Mouse (Mus musculus): ENCODE data around the gene A930004D18Rik.

The A930004D18Rik gene

DNA sequence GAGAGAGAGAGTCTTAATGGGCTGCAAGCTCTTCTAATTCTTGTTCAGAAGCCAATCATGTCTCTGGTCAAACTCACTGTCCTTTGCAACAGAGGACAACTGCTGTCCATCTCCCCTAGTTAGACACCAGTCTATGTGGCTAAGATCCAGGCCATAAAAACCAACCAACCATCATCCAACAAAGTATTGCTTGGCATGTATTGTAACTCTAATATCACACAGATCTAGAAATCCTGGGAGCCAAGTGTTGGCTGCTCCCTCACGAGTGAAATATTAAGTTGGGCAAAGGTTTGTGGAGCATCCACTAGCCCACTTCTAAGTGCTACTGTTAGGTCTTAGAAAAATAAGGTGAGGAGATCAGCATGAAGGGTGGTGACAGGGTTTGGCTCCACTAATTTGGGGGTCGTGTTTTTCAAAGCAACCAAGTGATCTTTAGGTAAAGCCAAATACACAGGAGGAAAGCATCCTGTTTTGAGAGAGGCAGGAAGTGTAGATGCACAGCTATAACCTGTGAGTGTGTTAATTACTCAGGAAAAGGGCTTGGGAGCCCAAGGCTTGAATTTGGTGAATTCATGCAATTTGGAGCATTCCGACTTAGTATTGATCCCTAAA is 710 bp upstream of the A930004D18Rik start:
- no peak for DNase-seq (ENCODE audit: low read depth, low spot score)

GRCm38 (mm10) chr2:18034371-18035250 is 2.9 kb downstream of the A930004D18Rik start:
- no peak for DNase-seq (ENCODE audit: low read depth, low spot score)

DNA sequence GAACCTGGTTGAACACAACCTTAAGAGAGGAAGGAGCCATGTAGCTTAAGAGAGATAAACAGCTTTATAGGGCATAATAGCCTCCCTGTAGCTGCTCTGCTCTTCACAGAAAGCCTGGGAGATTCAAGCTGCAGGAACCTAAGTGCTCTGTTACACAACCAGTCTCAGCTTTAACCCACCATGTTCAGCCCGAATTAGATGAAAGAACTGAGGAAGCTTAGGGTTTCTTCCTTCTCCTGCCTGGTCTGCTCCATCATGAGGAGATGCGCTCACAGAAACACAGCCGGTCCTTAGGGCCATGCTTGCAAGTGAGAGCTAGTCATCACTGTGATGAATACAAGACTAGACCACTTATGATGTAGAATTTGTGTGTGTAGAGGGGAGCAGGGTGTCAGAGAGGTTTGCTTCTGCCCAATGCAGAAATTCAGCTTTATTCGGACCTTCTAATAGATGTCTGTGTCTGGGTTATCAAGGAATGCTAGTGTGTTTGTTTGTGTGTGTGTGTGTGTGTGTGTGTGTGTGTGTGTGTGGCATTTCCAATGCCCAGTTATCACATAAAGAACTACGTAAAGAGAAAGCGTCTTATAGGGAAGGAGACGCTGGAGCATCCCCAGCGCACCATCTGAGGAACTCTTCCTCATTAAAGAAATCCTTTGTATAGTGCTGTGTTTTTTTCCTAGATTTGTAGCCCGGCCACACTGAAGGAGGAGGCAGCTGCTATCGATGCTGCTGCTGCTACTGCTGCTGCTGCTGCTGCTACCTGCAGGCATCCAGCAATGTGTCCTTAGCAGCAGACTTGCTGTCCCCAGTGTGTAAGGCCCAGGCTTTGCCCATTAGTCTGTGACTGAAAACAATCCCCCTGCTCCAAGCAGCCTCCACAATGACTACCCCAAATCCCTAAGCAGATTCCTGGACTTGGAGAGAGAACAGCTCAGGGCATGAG is 4.1 kb downstream of the A930004D18Rik start:
- DNase-seq (ENCODE audit: low read depth, low spot score): no peak

GRCm38 (mm10) chr2:18032538-18032895 is 5.0 kb downstream of the A930004D18Rik start:
- DNase-seq (ENCODE audit: low read depth, low spot score): no peak

- no peak for DNase-seq (ENCODE audit: low read depth, low spot score)
Measured at GRCm38 (mm10) chr2:18031831-18032537, 5.6 kb downstream of the A930004D18Rik start.

DNA sequence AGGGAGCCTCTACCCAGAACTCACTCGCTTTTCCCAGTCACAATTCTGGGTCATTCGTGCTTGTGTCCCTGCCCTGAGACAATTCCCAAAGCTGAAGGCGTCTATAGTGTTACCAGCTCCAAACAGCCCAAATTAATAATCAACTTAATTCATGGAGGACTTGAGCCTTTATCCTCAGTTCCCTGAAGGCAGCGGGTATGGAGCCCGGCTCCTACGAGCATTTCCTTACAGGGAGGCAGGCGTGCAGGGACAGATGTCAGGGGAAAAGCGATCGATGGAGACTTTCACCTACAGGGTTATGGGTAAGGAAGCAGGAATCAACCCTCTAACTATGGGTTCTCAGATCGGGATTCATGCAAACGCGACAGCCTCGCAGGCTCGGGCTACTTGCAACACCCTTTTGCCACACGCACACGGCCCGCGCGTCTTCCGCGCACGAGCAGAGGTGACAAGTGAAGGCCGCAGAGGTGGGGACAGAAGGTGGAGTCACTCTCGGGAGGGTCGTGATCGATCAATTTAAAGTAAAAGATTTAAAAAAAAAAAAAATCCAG is 6.2 kb downstream of the A930004D18Rik start:
- DNase-seq (ENCODE audit: low read depth, low spot score): no peak

GRCm38 (mm10) chr2:18030581-18030980 is 7.0 kb downstream of the A930004D18Rik start:
- no peak for DNase-seq (ENCODE audit: low read depth, low spot score)

- DNase-seq (ENCODE audit: low read depth, low spot score): no peak
Measured at GRCm38 (mm10) chr2:18029656-18030055, 7.9 kb downstream of the A930004D18Rik start.

GRCm38 (mm10) chr2:18028140-18029021 is 9.2 kb downstream of the A930004D18Rik start:
- no peak for DNase-seq (ENCODE audit: low read depth, low spot score)

- DNase-seq (ENCODE audit: low read depth, low spot score): peak; percentile 91
Measured at GRCm38 (mm10) chr2:18027448-18028139, 9.9 kb downstream of the A930004D18Rik start.

DNA sequence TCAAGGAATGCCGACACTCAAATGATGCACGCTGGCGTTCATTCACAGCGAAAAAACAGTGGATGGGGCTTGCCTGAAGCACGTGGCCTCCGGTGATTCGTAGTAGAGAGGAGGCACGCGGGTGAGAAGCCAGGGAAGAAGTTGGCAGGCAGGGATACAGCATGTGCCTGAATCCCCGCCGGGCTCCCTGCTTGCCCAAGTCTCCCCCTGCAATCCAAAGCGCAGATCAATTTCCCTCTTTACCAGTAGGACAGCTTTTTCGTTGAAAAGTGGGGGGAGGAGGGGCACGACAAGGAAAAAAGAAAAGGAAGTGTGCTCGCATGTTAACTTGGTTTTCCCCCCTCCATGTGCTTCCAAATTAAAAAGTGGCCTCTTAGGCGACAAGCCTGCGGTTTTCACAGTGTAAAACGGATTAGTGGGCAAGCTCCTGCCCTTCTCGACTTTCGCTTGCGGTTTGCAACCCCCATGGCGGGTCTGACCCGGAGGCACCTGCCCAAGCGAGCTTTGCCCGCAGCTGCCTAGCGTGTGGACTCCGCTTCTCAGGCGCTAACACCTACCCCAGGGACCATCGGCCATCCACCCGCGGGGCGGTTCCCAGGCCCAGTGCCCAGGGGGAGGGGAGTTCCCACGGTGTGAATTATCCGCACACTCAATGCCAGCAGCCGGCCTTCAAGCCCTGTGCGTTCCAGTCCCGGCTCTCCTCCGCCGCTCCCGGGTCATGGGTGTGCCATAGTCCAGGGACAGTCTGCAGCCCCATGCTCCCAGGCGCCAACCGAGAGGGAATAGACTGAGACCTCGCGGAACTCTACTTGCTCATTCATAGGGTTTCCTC is 11.2 kb downstream of the A930004D18Rik start:
- DNase-seq (ENCODE audit: low read depth, low spot score): no peak

GRCm38 (mm10) chr2:18025781-18026115 is 11.8 kb downstream of the A930004D18Rik start:
- no peak for DNase-seq (ENCODE audit: low read depth, low spot score)

GRCm38 (mm10) chr2:18025116-18025515 is 12.4 kb downstream of the A930004D18Rik start:
- DNase-seq (ENCODE audit: low read depth, low spot score): no peak

DNA sequence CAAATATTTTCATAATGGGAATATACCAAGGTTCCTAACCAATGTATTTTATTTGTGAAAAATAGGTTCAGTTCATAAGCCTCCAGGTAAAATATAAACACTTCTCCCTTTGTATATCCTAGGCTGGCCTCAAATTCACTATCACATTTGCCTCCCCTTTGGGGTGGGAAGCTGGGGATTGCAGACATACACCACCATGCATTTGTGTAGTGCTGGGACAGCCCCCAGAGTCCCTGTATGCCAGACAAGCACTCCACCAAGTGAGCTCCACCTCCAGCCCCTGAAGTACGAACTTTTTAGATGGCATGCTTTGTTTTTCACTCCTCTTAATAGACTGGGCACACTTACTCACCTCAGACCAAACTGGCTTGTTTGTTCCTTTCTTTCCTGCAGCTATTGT is 14.7 kb downstream of the A930004D18Rik start:
- DNase-seq (ENCODE audit: low read depth, low spot score): no peak

DNA sequence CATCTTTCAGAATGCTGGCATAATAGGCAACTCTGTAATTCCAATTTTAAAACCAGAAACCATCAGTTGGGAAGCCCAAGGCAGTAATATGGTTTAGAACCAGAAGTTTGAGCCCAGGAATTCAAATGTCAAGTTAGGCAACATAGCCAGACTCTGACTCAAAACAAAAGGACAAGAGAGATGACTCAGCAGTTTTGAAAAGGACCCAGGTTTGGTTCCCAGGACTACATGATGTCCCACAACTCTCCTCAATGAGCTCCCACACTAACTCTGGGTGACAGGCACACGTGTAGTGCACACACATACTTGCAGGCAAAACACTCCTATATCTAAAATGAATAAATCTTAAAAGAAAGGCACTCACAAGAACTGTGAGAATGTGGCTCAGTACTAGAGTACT is 18.4 kb downstream of the A930004D18Rik start:
- no peak for DNase-seq (ENCODE audit: low read depth, low spot score)

DNA sequence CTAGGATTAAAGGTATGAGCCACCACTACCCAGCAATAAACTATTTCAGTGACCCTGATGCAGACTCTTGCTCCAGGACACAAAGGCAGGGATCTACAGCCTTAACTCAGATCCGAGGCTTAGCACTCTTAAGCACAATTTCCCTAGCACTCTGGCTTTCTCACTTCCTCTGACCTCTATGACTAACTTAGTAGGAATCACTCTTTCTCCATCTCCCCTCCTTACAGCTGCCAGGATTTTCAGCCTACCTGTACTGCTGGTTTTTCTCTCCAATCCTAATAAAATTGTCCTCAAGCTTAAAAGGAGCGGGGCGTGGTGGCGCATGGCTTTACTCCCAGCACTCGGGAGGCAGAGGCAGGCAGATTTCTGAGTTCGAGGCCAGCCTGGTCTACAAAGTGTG is 20.2 kb downstream of the A930004D18Rik start:
- no peak for DNase-seq (ENCODE audit: low read depth, low spot score)

- DNase-seq (ENCODE audit: low read depth, low spot score): no peak
Measured at GRCm38 (mm10) chr2:18016639-18017038, 20.9 kb downstream of the A930004D18Rik start.

- no peak for DNase-seq (ENCODE audit: low read depth, low spot score)
Measured at GRCm38 (mm10) chr2:18015581-18015980, 22.0 kb downstream of the A930004D18Rik start.

DNA sequence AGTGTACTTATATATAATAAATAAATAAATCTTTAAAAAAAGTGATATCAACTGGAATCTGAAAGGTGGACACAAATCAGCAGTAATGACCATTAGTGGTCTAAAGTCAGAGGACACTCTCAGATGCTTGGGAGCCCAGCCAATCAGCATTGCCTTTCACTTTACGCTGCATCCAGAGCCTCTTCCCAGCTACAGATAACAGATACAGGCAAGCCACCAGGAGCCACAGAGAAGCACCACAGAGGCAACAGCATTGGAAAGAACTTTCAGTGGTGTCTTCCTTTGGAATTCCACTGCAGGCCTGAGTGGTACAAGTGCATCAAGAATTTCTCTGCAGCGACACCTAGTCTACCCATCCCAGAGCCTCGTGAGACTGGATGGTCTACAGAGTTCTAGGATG is 24.7 kb downstream of the A930004D18Rik start:
- no peak for DNase-seq (ENCODE audit: low read depth, low spot score)
